Mouse (Mus musculus): ENCODE data around the gene Ffar1.
"Not testable (repeated sequence)": the region's sequence is repeated elsewhere in the genome, so short reads cannot be mapped to it uniquely, and the experiment has no call there.

Gene Ffar1

DNA sequence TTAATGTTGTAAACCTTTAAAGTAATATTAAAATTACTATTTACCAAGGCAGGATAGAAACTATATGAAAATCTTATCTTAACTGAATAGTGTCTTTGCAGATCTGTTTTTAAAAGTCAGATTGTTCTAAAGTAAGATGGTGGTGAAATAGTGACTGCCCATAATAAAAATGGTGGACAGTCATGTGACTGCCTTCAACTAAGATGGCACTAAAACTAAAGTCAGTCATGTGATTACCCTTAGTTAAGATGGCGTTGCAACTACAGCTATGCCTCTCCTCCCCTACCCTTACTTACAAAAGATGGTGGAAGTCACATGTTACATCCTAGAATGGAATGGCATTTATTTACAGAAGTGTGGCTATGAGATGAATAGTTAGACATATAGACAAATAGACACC lies 9.9 kb downstream of the Ffar1 start:
- DNase-seq (ENCODE audit: extremely low read depth, insufficient read length, low spot score), result no peak

DNA sequence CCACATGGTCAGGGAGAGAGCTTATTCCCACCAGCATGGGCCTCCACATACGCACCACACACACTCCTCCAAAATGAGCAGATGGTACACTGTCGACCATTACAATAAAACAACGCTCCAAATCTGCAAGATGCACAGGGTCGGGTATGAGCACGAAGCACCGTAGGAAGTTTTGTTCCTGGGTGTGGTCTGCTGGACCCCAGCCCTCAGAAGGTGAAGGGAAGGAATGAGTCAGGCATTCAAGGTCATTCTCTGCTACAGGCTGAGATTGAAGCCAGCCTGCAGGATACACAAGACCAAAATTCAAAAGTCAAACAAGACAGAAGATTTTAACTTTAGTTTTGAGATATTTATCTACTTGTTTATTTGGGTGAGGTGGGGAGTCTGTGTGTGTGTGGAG lies 13.4 kb downstream of the Ffar1 start:
- no peak for DNase-seq (ENCODE audit: extremely low read depth, insufficient read length, low spot score)

DNA sequence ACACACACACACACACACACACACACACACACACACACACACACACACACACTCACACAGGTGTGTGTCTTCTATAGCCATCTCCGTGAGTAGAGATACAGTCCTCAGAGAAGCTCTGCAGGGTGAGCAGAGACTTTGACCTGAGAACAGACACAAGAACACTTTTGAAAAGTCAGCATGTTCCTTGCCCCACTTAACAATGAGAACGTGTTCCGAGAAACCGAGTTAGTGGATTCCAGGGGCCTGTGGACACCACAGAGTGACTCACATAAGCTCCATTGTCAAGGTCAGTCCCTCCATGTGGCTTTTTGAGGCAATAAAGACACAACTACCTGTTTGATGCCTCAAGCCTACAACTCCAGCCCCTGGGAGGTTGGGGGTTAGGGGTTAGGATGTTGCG lies 14.0 kb downstream of the Ffar1 start:
- no peak for DNase-seq (ENCODE audit: extremely low read depth, insufficient read length, low spot score)

DNA sequence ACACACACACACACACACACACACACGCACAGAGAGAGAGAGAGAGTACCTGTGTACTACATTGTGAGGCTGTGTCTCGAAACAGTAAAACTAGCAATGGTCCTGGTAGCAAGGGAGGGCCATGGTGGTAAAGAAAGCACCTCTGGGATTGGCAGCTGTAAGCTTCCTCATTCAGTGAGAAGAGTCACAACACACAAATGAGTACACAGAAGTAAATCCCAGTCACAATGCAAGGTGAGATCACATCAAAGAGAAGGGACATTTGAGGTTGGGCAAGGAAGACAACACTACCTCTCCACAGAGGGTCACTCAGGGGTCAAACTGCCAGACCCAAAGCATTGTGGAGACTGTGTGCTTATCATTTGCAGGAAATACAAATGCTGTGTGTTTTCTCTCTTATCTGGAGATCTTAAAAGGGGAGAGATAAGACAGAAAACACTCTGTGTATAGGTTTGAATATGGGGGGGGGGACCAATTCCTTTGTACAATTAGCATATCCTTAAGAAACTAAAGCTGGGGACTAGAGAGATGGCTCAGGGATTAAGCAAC lies 14.8 kb downstream of the Ffar1 start:
- no peak for DNase-seq (ENCODE audit: extremely low read depth, insufficient read length, low spot score)

DNA sequence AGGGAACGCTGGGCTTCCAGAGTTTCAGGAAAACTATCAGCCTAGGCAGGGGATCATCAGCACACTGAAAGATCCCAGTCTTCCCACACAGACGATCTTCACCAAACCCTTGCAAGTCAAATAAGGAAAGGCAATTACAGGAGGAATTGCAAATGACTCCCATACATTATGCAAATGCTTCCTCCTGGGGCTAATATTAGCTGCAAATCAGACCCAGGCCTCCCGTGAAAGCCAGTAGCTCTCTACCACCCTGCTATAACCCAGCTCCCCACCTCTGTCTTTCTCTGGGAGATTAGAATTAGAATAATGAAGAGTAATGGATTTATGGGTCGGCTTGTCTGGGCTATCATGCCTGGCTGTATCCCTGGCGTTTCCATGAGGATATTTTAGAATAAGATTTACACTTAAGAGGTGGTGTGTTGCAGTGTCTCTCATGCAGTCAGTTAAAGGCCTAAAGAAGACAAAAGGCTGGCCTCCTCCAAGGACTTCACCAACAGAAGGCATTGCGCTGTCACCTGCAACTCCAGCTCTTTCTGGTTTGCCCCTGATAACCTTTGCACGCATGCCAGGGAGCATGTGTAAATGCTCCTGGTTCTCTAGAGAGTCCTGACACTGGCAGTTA lies 16.6 kb downstream of the Ffar1 start:
- DNase-seq (ENCODE audit: extremely low read depth, insufficient read length, low spot score), result no peak

DNA sequence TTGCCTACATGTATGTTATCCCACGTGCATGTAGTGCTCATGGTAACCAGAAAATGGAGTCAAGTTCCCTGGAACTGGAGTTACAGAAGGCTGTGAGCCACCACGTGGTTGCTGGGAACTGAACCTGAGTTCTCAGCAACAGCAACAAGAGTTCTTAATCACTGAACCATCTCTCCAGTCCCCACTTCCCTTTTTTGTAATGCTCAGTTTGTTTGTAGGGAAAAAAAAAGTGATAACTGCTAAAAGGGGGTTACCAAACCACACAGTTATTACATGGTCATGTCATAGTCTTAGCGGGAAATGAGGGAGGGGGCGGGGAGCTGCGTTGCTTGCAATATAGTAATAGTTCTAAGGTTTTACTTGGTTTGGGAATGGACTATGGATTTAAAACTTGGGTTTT lies 19.3 kb downstream of the Ffar1 start:
- DNase-seq (ENCODE audit: extremely low read depth, insufficient read length, low spot score), result no peak

DNA sequence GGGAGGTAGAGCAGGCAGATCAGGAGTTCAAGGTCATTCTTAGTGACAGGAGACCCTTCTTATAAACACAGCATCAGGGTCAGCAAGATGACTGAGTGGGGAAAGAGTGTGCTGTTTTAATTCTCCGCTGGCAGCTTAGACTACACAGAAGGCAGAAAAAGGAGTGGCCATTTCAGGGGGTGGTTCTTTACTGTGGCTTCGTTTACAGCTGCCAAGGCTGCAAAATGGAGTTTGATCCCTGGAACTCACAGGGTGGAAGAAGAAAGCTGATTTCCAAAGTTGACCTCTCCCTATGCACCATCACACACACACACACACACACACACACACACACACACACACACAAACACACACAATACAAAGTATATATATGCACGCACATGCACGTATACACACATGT lies 20.0 kb downstream of the Ffar1 start:
- DNase-seq (ENCODE audit: extremely low read depth, insufficient read length, low spot score), result no peak

DNA sequence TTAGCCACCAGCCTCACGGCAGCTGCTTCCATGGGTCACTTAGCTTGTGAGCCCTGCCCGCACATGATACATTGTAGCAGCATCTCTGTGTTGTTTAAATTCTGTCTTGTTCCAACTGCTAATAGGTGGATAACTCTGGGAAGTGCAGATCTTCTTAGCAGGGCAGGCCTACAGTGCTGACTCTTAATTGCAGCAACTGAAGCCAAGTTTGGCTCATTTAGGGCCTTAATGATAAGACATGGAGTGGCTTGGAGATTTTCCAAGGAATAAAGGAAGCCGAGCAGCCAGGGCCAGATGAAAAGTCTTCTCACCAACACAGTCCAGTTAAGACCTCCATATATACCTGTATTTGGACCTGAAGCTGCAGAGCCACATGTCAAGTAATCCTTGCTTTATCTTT lies 21.1 kb downstream of the Ffar1 start:
- no peak for DNase-seq (ENCODE audit: extremely low read depth, insufficient read length, low spot score)

DNA sequence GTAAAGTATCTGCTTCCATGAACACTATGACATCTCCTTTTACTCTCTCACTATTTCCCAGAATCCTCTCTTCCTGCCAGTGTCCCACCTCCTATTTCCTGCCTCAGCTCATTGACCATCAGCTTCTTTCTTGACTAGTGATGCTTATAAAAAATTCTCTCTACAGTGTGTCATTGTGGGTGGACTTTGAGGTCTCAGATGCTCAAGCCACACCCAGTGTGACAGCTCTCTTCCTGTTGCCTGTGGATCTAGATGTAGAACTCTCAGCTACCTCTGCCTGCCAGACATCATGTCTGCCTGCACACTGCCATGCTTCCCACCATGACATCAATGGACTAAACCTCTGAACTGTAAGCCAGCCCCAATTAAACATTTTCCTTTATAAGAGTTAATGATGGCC lies 24.1 kb downstream of the Ffar1 start:
- DNase-seq (ENCODE audit: extremely low read depth, insufficient read length, low spot score), result no peak

DNA sequence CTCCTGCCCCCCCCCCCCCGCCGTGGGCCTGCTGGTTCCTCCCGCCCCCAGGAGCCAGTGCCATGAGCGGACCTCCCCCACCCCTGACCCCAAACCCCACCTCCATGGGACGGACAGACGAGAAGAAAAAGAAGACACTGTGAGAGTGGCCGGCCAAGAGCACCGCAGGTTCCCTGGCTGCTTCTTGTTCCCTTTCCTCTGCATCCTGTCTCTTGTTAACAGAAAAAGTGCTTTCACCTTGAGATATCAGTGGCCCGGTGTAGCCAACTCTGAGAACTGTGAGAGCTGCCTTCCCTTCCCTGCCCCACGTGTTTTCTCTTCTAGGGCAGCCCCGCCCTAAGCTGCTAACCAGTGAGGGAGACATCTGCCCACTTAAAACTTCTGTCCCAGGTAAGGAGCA lies 28.7 kb downstream of the Ffar1 start:
- not testable (repeated sequence) for DNase-seq (ENCODE audit: extremely low read depth, insufficient read length, low spot score)

DNA sequence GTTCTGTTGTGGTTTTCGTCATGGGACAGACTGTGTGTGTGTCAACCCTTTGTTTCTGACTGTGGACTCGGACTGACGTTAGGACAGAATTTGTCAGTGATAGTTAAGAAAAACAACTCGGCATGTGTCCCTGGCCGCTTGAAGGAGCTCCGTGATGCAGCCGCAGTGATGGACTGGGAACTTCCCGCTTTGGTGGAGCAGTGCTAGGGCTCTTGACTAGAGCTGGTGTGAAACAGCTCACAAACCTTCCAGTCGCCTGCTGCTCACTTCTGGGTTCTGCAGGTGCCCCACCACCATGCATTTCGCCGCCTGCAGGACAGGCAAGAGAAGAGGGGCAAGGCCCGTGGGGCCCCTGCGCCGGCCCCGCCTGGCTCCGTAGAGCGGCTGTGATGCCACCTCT lies 29.1 kb downstream of the Ffar1 start:
- DNase-seq (ENCODE audit: extremely low read depth, insufficient read length, low spot score), result no peak

DNA sequence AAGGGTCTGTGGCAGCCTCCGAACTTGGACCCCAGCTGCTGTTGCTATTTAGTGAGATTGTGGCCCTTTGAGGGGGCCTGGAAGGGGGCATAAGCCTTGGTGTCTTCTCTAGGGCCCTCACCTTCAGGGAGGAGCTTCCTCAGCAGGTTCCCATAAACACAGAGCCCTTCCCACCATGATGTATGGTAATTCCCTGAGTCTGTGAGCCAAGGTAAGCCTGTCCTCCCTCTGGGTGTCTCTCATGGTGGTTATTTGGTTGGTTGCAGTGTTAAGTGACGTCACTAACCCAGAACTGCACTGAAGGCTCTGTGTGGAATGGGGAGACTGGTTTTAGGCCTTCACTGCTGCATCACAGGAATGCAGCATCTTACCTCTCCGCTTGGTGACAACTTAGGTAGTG lies 31.9 kb downstream of the Ffar1 start:
- DNase-seq (ENCODE audit: extremely low read depth, insufficient read length, low spot score), result no peak

DNA sequence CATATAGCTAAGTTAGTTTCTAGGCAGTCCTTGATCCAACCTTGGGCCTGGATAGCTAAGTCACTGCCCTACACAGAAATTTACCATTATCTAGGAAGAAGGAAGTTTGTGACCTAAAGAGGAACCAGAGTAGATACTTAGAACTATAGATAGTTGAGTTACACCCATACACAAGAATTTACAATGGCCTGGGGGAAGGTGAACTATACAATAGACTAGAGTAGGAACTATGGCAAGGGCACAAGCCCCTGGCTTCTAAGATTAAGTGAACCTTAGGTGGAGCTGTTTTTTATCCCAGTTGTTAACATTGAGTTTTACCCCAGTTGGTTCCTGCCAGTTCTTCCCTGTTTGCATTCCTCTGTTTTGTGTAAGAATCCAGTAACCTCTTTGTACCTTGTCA lies 32.5 kb downstream of the Ffar1 start:
- not testable (repeated sequence) for DNase-seq (ENCODE audit: extremely low read depth, insufficient read length, low spot score)

DNA sequence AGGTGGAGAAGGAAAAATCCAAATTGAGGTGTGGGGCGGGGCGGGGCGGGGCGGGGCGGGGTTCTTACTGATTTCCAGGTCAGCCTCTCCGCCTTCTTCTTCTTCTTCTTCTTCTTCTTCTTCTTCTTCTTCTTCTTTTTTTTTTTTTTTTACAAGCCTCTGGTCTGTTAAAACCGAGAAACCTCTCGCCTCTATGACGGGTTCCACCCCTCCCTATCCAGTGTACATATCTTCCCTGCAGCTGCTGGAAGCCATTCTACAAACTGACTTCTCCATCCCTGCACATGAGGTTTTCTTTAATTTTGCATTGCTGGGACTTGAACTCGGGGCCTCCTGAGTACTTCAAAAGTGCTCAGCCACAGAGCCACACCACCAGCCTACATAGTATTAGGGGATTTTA lies 34.7 kb downstream of the Ffar1 start:
- no peak for DNase-seq (ENCODE audit: extremely low read depth, insufficient read length, low spot score)

DNA sequence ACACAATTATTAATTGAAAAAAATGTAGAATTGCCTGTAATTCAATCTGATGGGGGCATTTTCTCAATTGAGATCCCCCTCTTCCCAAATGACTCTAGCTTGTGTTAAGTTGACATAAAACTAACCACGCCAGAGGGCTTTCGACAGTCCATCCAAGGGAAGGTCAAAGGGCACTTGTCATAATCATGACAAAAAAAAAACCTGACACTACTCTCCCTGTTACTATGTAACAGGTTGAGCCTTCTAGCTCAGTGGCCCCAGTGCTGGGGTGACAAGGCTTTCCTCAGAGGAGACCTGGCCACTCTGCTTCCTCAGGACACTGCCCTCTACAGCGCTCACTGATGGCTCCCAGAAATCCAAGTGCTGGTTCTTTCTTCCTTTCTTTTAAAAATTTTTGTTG lies 37.1 kb downstream of the Ffar1 start:
- no peak for DNase-seq (ENCODE audit: extremely low read depth, insufficient read length, low spot score)

DNA sequence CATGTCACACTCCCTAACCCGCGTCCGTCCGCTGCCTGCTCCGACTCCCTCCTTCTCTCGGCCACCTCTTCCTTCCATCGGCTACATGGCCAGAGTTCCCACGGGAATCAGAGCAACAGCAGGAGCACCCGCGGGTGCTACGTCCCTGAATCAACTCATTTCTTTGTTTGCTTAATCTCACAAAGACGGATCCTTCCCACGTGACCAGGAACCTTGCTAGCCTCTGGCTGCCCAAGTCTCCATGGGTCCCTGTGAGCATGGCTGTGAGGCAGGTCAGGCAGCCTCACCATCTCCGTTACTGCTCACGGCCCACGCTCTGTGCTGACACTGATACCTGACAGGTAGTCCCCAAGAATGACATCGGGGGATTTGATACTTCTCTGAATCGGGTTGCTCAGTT lies 37.7 kb downstream of the Ffar1 start, which contains the start of gene Ffar2:
TSS of gene Ffar2 (minus strand) at position 101 of the 400 bp plus-strand sequence.
- no peak for DNase-seq (ENCODE audit: extremely low read depth, insufficient read length, low spot score)

DNA sequence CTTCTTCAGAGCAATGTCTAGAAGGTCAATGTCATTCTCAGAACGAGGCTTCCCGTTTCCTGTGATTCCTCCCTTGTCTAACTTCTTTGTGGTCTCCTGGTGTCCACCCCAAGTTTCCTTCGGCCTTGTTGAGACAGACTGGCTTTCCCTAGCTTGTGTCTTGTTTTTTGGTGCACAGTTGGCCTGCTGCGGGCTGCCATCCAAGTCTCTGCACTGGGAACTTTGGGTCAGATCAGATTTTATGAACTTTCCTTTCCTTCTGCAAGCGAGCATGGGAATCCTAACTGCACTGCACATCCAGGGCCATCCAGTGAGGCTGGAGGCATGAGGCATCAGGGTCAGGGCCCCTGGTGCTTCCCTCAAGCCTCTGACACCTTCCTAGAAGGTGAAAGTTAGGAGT lies 39.8 kb downstream of the Ffar1 start:
- DNase-seq (ENCODE audit: extremely low read depth, insufficient read length, low spot score), result no peak

DNA sequence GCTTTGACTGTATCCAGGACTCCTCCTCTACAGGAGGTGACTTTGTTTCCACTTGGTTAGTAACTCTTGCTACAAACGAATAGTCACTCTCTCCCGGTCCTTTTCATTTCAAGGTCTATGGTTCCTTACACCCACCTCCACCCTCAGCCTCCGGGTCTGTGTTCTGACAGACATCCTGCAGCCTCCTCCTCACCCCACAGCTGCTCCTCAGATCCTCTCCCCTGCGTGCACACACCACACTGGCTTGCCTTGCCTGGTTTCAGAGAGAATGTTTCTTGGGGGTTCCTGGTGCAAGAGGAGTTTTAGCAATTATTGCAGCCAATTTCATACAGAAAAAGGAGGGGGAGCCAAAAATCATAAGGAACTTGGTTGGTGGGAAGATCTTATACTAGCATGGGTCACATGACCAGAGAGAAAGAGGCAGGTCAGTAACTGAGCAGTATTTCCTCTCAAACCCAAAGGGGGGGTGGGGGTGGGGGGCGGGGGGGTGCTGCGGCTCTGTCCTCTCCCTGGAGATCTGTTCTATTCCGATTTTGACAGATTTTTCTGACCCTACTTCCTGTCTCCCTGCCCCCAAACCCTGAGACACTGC lies 40.4 kb downstream of the Ffar1 start:
- no peak for DNase-seq (ENCODE audit: extremely low read depth, insufficient read length, low spot score)

DNA sequence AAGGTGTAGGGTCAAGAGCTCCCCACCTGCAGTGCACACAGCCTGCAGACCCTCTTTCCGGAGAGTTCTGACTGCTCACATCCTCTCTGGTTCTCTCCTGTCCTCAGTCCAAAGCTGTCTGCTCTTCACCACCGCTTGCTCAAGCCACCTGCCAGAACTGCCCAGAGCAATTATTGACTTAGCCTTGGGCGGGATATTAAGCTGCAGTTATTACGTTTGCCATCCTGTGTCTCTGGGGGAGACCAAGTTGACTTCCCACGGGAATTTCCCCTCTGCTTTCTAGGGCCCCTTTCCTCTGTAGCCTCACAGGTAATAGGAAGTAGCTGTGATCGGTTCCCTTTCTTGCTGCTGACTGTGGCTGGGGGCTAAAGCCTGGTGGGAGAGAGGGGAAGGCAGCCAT lies 41.2 kb downstream of the Ffar1 start:
- DNase-seq (ENCODE audit: extremely low read depth, insufficient read length, low spot score), result no peak

DNA sequence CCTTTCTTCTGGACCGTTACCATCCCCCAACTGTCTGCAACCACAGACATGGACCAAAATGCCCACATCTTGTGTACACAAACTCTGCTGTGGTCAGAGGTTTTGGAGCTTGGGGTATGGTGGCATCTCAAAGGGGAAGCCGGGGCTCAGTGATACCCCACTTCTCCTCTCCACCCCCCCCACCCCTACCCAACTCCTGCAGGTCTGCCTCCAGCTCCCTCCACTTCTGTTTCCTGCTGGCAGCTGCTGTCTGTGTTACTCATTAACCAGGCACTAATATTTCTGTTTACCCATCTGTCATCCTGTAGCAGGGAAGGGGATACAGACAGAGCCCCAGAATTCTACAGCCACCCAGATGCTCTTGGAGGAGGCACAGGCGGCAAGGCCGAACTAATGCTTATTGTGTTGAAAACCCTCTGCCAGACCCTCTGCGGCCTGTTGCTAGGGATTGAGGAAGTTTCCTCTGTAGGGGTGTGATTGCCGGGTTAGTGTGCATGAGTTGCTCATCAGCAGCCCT lies 49.0 kb downstream of the Ffar1 start:
- no peak for DNase-seq (ENCODE audit: extremely low read depth, insufficient read length, low spot score)

DNA sequence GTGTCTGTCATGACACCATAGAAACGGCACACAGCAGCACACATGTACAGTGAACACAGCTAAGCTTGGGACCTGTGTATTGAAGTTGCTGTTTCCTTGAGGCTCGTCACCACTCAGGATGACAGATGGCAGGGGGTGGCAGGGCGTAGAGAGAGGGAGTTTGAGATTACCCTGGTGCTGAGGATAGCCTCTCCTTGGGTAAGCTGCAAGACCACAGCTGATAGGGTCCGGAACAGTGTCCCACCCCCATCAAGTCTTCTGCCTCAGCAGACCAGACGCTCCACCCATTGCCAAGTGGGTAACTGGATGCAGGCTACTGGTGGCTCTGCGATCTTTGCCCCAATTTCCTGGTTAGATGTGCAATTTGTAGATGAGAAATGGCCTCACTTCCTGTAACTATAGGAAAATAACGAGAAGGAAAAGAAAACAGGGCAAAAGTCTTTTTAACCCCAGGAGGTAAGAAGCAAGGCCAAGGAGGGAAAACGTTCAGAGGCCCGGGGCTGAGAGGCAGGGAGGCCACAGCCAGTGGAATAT lies 49.5 kb downstream of the Ffar1 start:
- no peak for DNase-seq (ENCODE audit: extremely low read depth, insufficient read length, low spot score)

DNA sequence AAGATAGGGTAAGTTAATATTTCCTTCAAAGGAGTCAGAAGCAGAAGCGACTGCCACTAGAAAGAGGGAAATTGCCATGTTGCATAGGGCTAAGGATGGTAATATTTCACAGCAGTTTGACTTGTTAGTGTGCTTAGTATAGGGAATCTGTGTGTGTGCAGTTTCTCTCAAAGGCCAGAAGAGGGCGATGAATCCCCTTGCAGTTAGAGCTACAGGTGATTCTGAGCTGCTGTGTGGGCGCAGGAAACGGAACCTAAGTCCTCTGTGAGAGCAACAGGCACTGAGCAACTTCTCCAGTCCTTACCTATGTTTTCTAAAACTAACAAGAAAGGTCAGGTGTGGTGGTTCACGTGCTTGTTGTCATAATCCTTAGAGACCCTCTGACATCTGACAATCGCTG lies 51.0 kb downstream of the Ffar1 start:
- DNase-seq (ENCODE audit: extremely low read depth, insufficient read length, low spot score), result no peak

Data from 3134 (cell line).